Mouse (Mus musculus): ENCODE measurements at regions not wholly inside any gene's neighbourhood (a gene's known extent, or its start where the extent isn't known, plus 50 kb on each side); places are given as distances from the start of the nearest gene placed in this dataset.

DNA sequence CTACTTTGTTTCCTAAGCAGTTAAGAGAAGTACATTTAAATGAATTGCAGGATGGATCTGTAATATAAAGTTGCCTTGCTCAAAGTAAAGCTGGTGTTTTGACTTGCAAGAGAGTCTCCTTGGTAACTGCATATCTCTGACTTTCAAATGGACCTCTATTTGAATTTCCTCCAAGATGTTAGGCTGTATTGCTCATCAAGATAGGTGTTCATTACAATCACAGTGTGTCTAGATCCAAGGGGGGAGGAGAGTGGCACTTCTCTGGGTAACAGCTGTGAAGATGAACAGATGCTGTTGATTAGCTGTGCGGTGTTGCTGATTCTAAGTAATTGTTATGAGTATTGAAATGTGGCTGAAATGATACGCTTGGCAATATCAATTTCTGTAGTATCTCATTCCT, 787.2 kb downstream of the Pom121l12 start:
- DNase-seq (ENCODE audit: low spot score), result peak; percentile 0

DNA sequence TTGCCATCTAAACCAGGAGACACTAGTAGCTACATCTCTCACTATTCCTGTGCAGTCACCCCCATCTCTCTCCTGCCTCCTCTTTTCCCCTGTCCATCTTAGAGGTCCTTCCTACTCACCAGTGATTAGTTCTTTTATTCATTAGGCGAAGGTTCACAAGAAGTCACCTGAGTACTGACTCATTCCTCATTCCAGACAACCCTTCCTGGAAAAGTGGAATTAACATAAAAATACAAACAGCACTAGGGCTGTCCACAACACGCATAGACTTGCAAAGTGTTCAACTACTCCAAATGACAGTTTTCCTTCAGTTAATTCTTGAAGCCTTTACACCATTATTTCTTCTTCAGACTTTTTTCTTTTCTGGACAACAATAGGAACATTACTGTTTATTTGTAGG, 821.7 kb upstream of the Vstm2a start:
- no peak for DNase-seq (ENCODE audit: low spot score)

Data from layer of hippocampus, adult 9-10 months (tissue).